Comparison of ENCODE assay signal across 8 mouse cellular contexts in genomic region chr11:108342781-108343768, GRCm38 (mm10). TPM values are rescaled to one million over a fixed set of nuclear protein-coding genes. Genes with fewer than 3 reads are reported as not detected.
DNase-seq lines count a peak whose midpoint lies in the region; ATAC-seq and TF ChIP-seq lines count a peak whose summit lies in the region.

Gene Apoh (plus strand): TSS chr11:108343354.

- TF ChIP-seq CTCF in bone marrow, adult 2 months (IDR thresholded peaks at IDR 0.05; ENCODE audit: control insufficient read depth, insufficient read depth, low read length) = no peak

- peak within 1 kb of the TSS; percentile 70 for H3K9ac ChIP-seq in embryonic facial prominence, embryonic 15.5 days
- H3K9ac ChIP-seq in heart, embryonic 15.5 days = peak within 1 kb of the TSS; percentile 91

- 0 out of 2 replicates have a peak, but pooled peaks cover 3% of the 10 kb centered on the region for H3K36me3 ChIP-seq in embryonic facial prominence, embryonic 15.5 days
- H3K36me3 ChIP-seq in heart, embryonic 15.5 days = no peaks in the 10 kb centered on the region; the same call in 1 of the 2 replicates

- 0 out of 2 replicates have a peak, but pooled peaks have one; percentile 0 for ATAC-seq in embryonic facial prominence, embryonic 15.5 days (ENCODE audit: insufficient number of reproducible peaks, low FRiP score, low TSS enrichment, low read depth)
- ATAC-seq in heart, embryonic 15.5 days (replicated peaks; ENCODE audit: insufficient number of reproducible peaks, insufficient read depth, low FRiP score, low read depth) = peak; percentile 49
- peak; percentile 3; the same call in 1 of the 2 replicates for ATAC-seq in neutrophil, adult 5-6 weeks (ENCODE audit: extremely low read depth, insufficient number of reproducible peaks, low FRiP score, poor library complexity, severe bottlenecking)

- peak; percentile 44 to 56 for DNase-seq in CD8-positive naive resting alpha-beta T cell, adult 2 months (ENCODE audit: low read depth in 2 of 2, low spot score in 2 of 2)
- DNase-seq in kidney, postnatal 10 days = peak; percentile 71
- DNase-seq in lung, adult 18-20 months = peak; percentile 41 to 46
- peak; percentile 47 for DNase-seq in thymus, postnatal 0 days (ENCODE audit: low spot score)

- WGBS in bone marrow, adult 2 months = under 1% methylated on average over 75 of the region's 75 CpGs
- under 1% methylated on average over 75 of the region's 75 CpGs for WGBS in embryonic facial prominence, embryonic 15.5 days
- under 1% methylated on average over 75 of the region's 75 CpGs for WGBS in heart, embryonic 15.5 days

- H3K4me2 ChIP-seq in embryonic facial prominence, embryonic 15.5 days (replicated peaks) = peak within 1 kb of the TSS; percentile 94
- peak within 1 kb of the TSS; percentile 94 for H3K4me2 ChIP-seq in heart, embryonic 15.5 days

- no peaks in the 10 kb centered on the region for H3K4me1 ChIP-seq in bone marrow, adult 2 months (ENCODE audit: control insufficient read depth, insufficient read depth, low read length)
- H3K4me1 ChIP-seq in embryonic facial prominence, embryonic 15.5 days = peaks cover 22% of the 10 kb centered on the region
- H3K4me1 ChIP-seq in heart, embryonic 15.5 days (replicated peaks) = peaks cover 16% of the 10 kb centered on the region

- H3K27me3 ChIP-seq in embryonic facial prominence, embryonic 15.5 days = no peaks in the 10 kb centered on the region
- H3K27me3 ChIP-seq in heart, embryonic 15.5 days = no peaks in the 10 kb centered on the region

- H3K4me3 ChIP-seq in bone marrow, adult 2 months (replicated peaks; ENCODE audit: control insufficient read depth, low read depth, low read length) = peak within 1 kb of the TSS; percentile 86
- peak within 1 kb of the TSS; percentile 77 for H3K4me3 ChIP-seq in embryonic facial prominence, embryonic 15.5 days (replicated peaks)
- peak within 1 kb of the TSS; percentile 75 for H3K4me3 ChIP-seq in heart, embryonic 15.5 days

- no peak for TF ChIP-seq POLR2A in bone marrow, adult 2 months (IDR thresholded peaks at IDR 0.05; ENCODE audit: borderline replicate concordance, control insufficient read depth, low read depth, low read length)

- H3K27ac ChIP-seq in bone marrow, adult 2 months (ENCODE audit: control insufficient read depth, insufficient read depth, low read depth, low read length, poor library complexity) = peak within 1 kb of the TSS; percentile 50; the same call in 1 of the 2 replicates
- peak within 1 kb of the TSS; percentile 78 for H3K27ac ChIP-seq in embryonic facial prominence, embryonic 15.5 days (replicated peaks)
- H3K27ac ChIP-seq in heart, embryonic 15.5 days = peak within 1 kb of the TSS; percentile 89

- H3K9me3 ChIP-seq in embryonic facial prominence, embryonic 15.5 days (replicated peaks) = no peaks in the 10 kb centered on the region
- H3K9me3 ChIP-seq in heart, embryonic 15.5 days (replicated peaks) = no peaks in the 10 kb centered on the region

RNA-seq across cellular contexts. Expression of gene Apoh, which starts in this region (rescaled TPM):
- 1.4 and 10.2 TPM in 2 replicates for polyA plus RNA-seq in bone marrow, adult 2 months (2011; ENCODE audit: insufficient read depth, insufficient read length, low replicate concordance, missing spikeins)
- polyA plus RNA-seq in embryonic facial prominence, embryonic 15.5 days (2015; fragmentation: Nextera tagmentation; extraction: Ambion mirVana) = 0.62 TPM in 1 of 2 replicates, not detected in the other
- polyA plus RNA-seq in heart, embryonic 15.5 days (2015; fragmentation: Nextera tagmentation; extraction: Ambion mirVana) = 0.48 and 3.9 TPM in 2 replicates
- total RNA-seq in neutrophil, adult 5-6 weeks (2017) = not detected in 2 replicates
- polyA plus RNA-seq in thymus, postnatal 0 days (2015; fragmentation: Nextera tagmentation; extraction: Ambion mirVana) = 0.12 and 0.57 TPM in 2 replicates

Comparison
In these comparisons a context has a peak if more than half of its experiments do, and no peak if none do; other contexts are left out.
1. Peak in every context shown above with its lines: DNase-seq, ATAC-seq, H3K4me3 ChIP-seq and H3K27ac ChIP-seq.
2. Peak in ATAC-seq, H3K4me3 ChIP-seq, H3K27ac ChIP-seq, H3K9ac ChIP-seq and H3K4me2 ChIP-seq in embryonic facial prominence, embryonic 15.5 days; RNA of the gene not detected or under 1 TPM.
3. Peak in ATAC-seq in neutrophil, adult 5-6 weeks; RNA of the gene not detected or under 1 TPM.
4. Peak in DNase-seq in thymus, postnatal 0 days; RNA of the gene not detected or under 1 TPM.